Mouse (Mus musculus) lung, embryonic 14.5 days (tissue): Measurements from ENCODE around the gene Gm8369. TPM values are rescaled to one million over a fixed set of nuclear protein-coding genes. Genes with fewer than 3 reads are reported as not detected.
A peak's percentile ranks its signal among the peaks of the same experiment; 100 is the strongest.
"Not testable (repeated sequence)": the region's sequence is repeated elsewhere in the genome, so short reads cannot be mapped to it uniquely, and the experiment has no call there.

ENCODE experiments used
- ATAC-seq: fragments of 200-750 bp; cut with Nextera tagmentation; 2 replicates; pipeline ENCODE4 v1.8.0; 2017; ENCODE audit warnings: mild to moderate bottlenecking, moderate TSS enrichment, moderate library complexity; ENCODE audit not compliant: insufficient read depth
- DNase-seq: peaks from one replicate; pipeline ENCODE4 v3.0.0-alpha.2; 2015
- H3K27ac ChIP-seq: fragments of 300-500 bp; sonication (generic); 2 replicates; pipeline ENCODE4 v1.5.1; 2014; ENCODE audit warnings: low read depth, mild to moderate bottlenecking, moderate library complexity
- H3K27me3 ChIP-seq: fragments of 300-500 bp; sonication (generic); 2 replicates; pipeline ENCODE4 v1.6.1; 2014; ENCODE audit warnings: low read length, control low read depth; ENCODE audit not compliant: insufficient read depth
- H3K36me3 ChIP-seq: fragments of 300-500 bp; sonication (generic); 2 replicates; pipeline ENCODE4 v1.6.1; 2014; ENCODE audit warnings: control low read depth; ENCODE audit not compliant: insufficient read depth
- H3K4me1 ChIP-seq: fragments of 300-500 bp; sonication (generic); 2 replicates; pipeline ENCODE4 v1.6.1; 2014; ENCODE audit warnings: antibody characterized with exemption, control low read depth; ENCODE audit not compliant: insufficient read depth
- H3K4me2 ChIP-seq: fragments of 300-500 bp; sonication (generic); 2 replicates; pipeline ENCODE4 v1.6.1; 2014; ENCODE audit warnings: mild to moderate bottlenecking
- H3K4me3 ChIP-seq: fragments of 300-500 bp; sonication (generic); 2 replicates; pipeline ENCODE4 v1.5.1; 2014; ENCODE audit warnings: low read depth, low read length
- H3K9ac ChIP-seq: fragments of 300-500 bp; sonication (generic); 2 replicates; pipeline ENCODE4 v1.6.1; 2014
- H3K9me3 ChIP-seq: fragments of 300-500 bp; sonication (generic); 2 replicates; pipeline ENCODE4 v1.6.1; 2016; ENCODE audit warnings: low read depth, low read length, control low read depth
- CTCF ChIP-seq: IDR thresholded peaks from 2 replicates; pipeline ENCODE4 v1.5.1; 2016; ENCODE audit warnings: antibody characterized with exemption, low read depth
- WGBS: fragments of 180-500 bp; shearing (Covaris S2); extraction: QIAGEN DNeasy Blood & Tissue Kit; methylation state at CpG from one replicate; pipeline ENCODE4 v1.1.7; 2014; 5-methylcytosine and 5-hydroxymethylcytosine counted together
- polyA plus RNA-seq: library from polyadenylated mRNA; unstranded; fragments of >200 nt; fragmentation: Nextera tagmentation; extraction: Ambion mirVana; gene quantifications from 2 replicates; pipeline ENCODE4 v1.2.1, GENCODE M21; 2014

Gene Gm8369
- polyA plus RNA-seq, 1 experiment from 2014 or later: not detected

- peak; percentile 14 for DNase-seq
- Histone ChIP-seq H3K36me3 (no peaks in the 10 kb centered on the region), H3K27ac (no peak overlapping the region), H3K4me3 (no peak overlapping the region), H3K4me1 (no peaks in the 10 kb centered on the region), H3K9ac (no peak overlapping the region), H3K27me3 (no peaks in the 10 kb centered on the region), H3K4me2 (no peak overlapping the region), H3K9me3 (no peaks in the 10 kb centered on the region)
- ATAC-seq: no peak; the same call in 1 of the 2 replicates
- WGBS: 18% methylated on average over 2 of the region's 2 CpGs
- no peak for TF ChIP-seq CTCF
Observed at GRCm38 (mm10) chr19:11537336-11537735, 51.6 kb downstream of the Gm8369 start.

GRCm38 (mm10) chr19:11540166-11540821 lies 54.6 kb downstream of the Gm8369 start:
- H3K27ac ChIP-seq, H3K4me3 ChIP-seq, DNase-seq, H3K36me3 ChIP-seq, H3K9ac ChIP-seq, H3K27me3 ChIP-seq, H3K4me2 ChIP-seq, H3K4me1 ChIP-seq, H3K9me3 ChIP-seq, ATAC-seq: not testable (repeated sequence)
- WGBS: 68% methylated on average over 1 of the region's 1 CpGs

GRCm38 (mm10) chr19:11544383-11544782 lies 58.6 kb downstream of the Gm8369 start:
- DNase-seq, H3K27me3 ChIP-seq, H3K27ac ChIP-seq, H3K4me1 ChIP-seq, ATAC-seq, H3K9me3 ChIP-seq, H3K36me3 ChIP-seq, H3K9ac ChIP-seq, H3K4me2 ChIP-seq, H3K4me3 ChIP-seq: not testable (repeated sequence)
- 75% methylated on average over 2 of the region's 2 CpGs for WGBS

GRCm38 (mm10) chr19:11547911-11548310 lies 62.2 kb downstream of the Gm8369 start:
- DNase-seq (no peak), ATAC-seq (no peak)
- no peak overlapping the region for H3K4me3 ChIP-seq
- no peaks in the 10 kb centered on the region for H3K27me3 ChIP-seq
- H3K9ac ChIP-seq: no peak overlapping the region
- no peak overlapping the region for H3K4me2 ChIP-seq
- H3K9me3 ChIP-seq: no peaks in the 10 kb centered on the region
- no peak for TF ChIP-seq CTCF
- no peaks in the 10 kb centered on the region for H3K4me1 ChIP-seq
- no peak overlapping the region for H3K27ac ChIP-seq
- H3K36me3 ChIP-seq: no peaks in the 10 kb centered on the region

GRCm38 (mm10) chr19:11554726-11555125 lies 69.0 kb downstream of the Gm8369 start:
- TF ChIP-seq CTCF: no peak
- Histone ChIP-seq H3K4me1 (no peaks in the 10 kb centered on the region), H3K36me3 (no peaks in the 10 kb centered on the region), H3K27me3 (no peaks in the 10 kb centered on the region), H3K4me3 (no peak overlapping the region), H3K9me3 (no peaks in the 10 kb centered on the region), H3K4me2 (no peak overlapping the region), H3K9ac (no peak overlapping the region), H3K27ac (no peak overlapping the region)
- no peak for DNase-seq
- no peak for ATAC-seq
- 82% methylated on average over 5 of the region's 5 CpGs for WGBS

GRCm38 (mm10) chr19:11559560-11559959 lies 73.8 kb downstream of the Gm8369 start:
- H3K4me2 ChIP-seq, H3K4me1 ChIP-seq, DNase-seq, H3K9me3 ChIP-seq, H3K27me3 ChIP-seq, H3K4me3 ChIP-seq, H3K36me3 ChIP-seq, H3K9ac ChIP-seq, H3K27ac ChIP-seq, ATAC-seq: not testable (repeated sequence)

Other genes starting within 250 kb of the Gm8369 start
- not detected in 2 replicates for gene Ms4a1, start 219.7 kb upstream of the Gm8369 start, polyA plus RNA-seq
- gene Ms4a5, start 202.1 kb upstream of the Gm8369 start, polyA plus RNA-seq: not detected in 2 replicates
- gene Ms4a14, start 171.5 kb upstream of the Gm8369 start, polyA plus RNA-seq: 0.05 TPM in 1 of 2 replicates, not detected in the other
- gene Ms4a7, start 149.8 kb upstream of the Gm8369 start, polyA plus RNA-seq: 3.0 and 5.0 TPM in 2 replicates
- 3.5 and 5.1 TPM in 2 replicates for gene Ms4a4a, start 110.4 kb upstream of the Gm8369 start, polyA plus RNA-seq
- gene Ms4a4c, start 81.2 kb upstream of the Gm8369 start, polyA plus RNA-seq: 0.63 and 1.5 TPM in 2 replicates
- gene Ms4a4b, start 42.4 kb upstream of the Gm8369 start, polyA plus RNA-seq: 0.18 TPM in 1 of 2 replicates, not detected in the other
- 6.3 and 7.1 TPM in 2 replicates for gene Ms4a6c, start 16.6 kb upstream of the Gm8369 start, polyA plus RNA-seq
- gene Ms4a6b, start 30.6 kb downstream of the Gm8369 start, polyA plus RNA-seq: 5.2 and 6.1 TPM in 2 replicates
- 1.1 and 2.1 TPM in 2 replicates for gene Ms4a4d, start 50.9 kb downstream of the Gm8369 start, polyA plus RNA-seq
- gene Ms4a6d, start 118.9 kb downstream of the Gm8369 start, polyA plus RNA-seq: 5.2 and 6.0 TPM in 2 replicates
- 0.12 TPM in 1 of 2 replicates, not detected in the other for gene Ms4a2, start 137.8 kb downstream of the Gm8369 start, polyA plus RNA-seq
- gene Ms4a3, start 154.9 kb downstream of the Gm8369 start, polyA plus RNA-seq: not detected in 2 replicates
- not detected in 2 replicates for gene Oosp2, start 174.6 kb downstream of the Gm8369 start, polyA plus RNA-seq
- not detected in 2 replicates for gene Oosp1, start 205.2 kb downstream of the Gm8369 start, polyA plus RNA-seq
- gene Oosp3, start 211.1 kb downstream of the Gm8369 start, polyA plus RNA-seq: not detected in 2 replicates